Mouse (Mus musculus) heart, embryonic 13.5 days (tissue): ENCODE data around the gene Atp8b5. TPM values are rescaled to one million over a fixed set of nuclear protein-coding genes. Genes with fewer than 3 reads are reported as not detected.

Experiments
- ATAC-seq: fragments of 200-750 bp; cut with Nextera tagmentation; 2 replicates; pipeline ENCODE4 v1.8.0; 2017; ENCODE audit warnings: moderate TSS enrichment; ENCODE audit not compliant: insufficient number of reproducible peaks, low FRiP score, low TSS enrichment; ENCODE audit errors: extremely low read depth
- H3K27ac ChIP-seq: fragments of 300-500 bp; sonication (generic); replicated peaks from 2 replicates; pipeline ENCODE4 v1.5.1; 2015; ENCODE audit warnings: moderate library complexity, mild to moderate bottlenecking, inconsistent platforms
- H3K27me3 ChIP-seq: fragments of 300-500 bp; sonication (generic); replicated peaks from 2 replicates; pipeline ENCODE4 v1.6.1; 2015; ENCODE audit warnings: mild to moderate bottlenecking, inconsistent platforms
- H3K36me3 ChIP-seq: fragments of 300-500 bp; sonication (generic); 2 replicates; pipeline ENCODE4 v1.6.1; 2015; ENCODE audit warnings: mild to moderate bottlenecking, inconsistent platforms
- H3K4me1 ChIP-seq: fragments of 300-500 bp; sonication (generic); 2 replicates; pipeline ENCODE4 v1.6.1; 2015; ENCODE audit warnings: inconsistent platforms
- H3K4me2 ChIP-seq: fragments of 300-500 bp; sonication (generic); 2 replicates; pipeline ENCODE4 v1.6.1; 2015; ENCODE audit warnings: inconsistent platforms, mild to moderate bottlenecking, moderate library complexity
- H3K4me3 ChIP-seq: fragments of 300-500 bp; sonication (generic); 2 replicates; pipeline ENCODE4 v1.5.1; 2015; ENCODE audit warnings: moderate library complexity, mild to moderate bottlenecking, inconsistent platforms
- H3K9ac ChIP-seq: fragments of 300-500 bp; sonication (generic); 2 replicates; pipeline ENCODE4 v1.6.1; 2015; ENCODE audit warnings: inconsistent platforms, mild to moderate bottlenecking, moderate library complexity
- H3K9me3 ChIP-seq: fragments of 300-500 bp; sonication (generic); 2 replicates; pipeline ENCODE4 v1.6.1; 2016; ENCODE audit warnings: inconsistent platforms
- WGBS: fragments of 180-500 bp; shearing (Covaris S2); methylation state at CpG from one replicate; pipeline ENCODE4 v1.1.7; 2015; ENCODE audit warnings: mixed read lengths; 5-methylcytosine and 5-hydroxymethylcytosine counted together
- polyA plus RNA-seq: library from polyadenylated mRNA; unstranded; fragments of >200 nt; fragmentation: Nextera tagmentation; extraction: Ambion mirVana; gene quantifications from 2 replicates; pipeline ENCODE4 v1.2.1, GENCODE M21; 2015

Atp8b5 gene
- polyA plus RNA-seq, 1 experiment from 2014 or later, result 0.08 TPM

- 80% methylated on average over 14 of the region's 14 CpGs for WGBS
- Histone ChIP-seq H3K4me3 (no peak overlapping the region), H3K4me2 (no peak overlapping the region), H3K9ac (no peak overlapping the region), H3K36me3 (no peaks in the 10 kb centered on the region), H3K4me1 (no peaks in the 10 kb centered on the region), H3K27me3 (no peaks in the 10 kb centered on the region), H3K27ac (no peak overlapping the region), H3K9me3 (no peaks in the 10 kb centered on the region)
- no peak for ATAC-seq
These were observed 55.4 kb downstream of the Atp8b5 start for GRCm38 (mm10) chr4:43322336-43322735.

DNA sequence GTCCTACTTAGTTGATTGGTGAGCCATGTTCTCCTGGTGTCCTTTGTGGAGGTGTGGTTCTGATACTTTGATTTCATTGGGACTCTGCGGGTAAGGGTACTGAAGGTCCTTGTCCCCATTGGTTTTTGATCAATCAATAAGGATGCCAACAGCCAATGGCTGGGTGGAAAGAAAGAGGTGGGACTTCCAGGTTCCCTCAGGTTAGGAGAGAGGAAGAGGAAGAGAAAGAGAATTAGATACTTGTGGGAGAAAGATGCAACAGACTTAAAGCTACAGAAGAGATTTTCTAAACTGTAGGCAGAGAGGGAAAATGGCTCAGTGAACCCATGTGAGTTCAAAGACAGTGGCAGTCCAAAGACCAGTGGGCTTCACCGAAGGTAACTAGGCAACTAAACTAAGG is 60.2 kb downstream of the Atp8b5 start:
- Histone ChIP-seq H3K4me3 (no peak overlapping the region), H3K9ac (no peak overlapping the region), H3K4me2 (no peak overlapping the region), H3K4me1 (no peaks in the 10 kb centered on the region), H3K36me3 (no peaks in the 10 kb centered on the region), H3K27ac (no peak overlapping the region), H3K27me3 (no peaks in the 10 kb centered on the region), H3K9me3 (no peaks in the 10 kb centered on the region)
- ATAC-seq, result no peak
- WGBS, result 84% methylated on average over 2 of the region's 2 CpGs

GRCm38 (mm10) chr4:43334771-43335170 is 67.8 kb downstream of the Atp8b5 start:
- WGBS, result 57% methylated on average over 2 of the region's 2 CpGs
- no peak for ATAC-seq
- no peaks in the 10 kb centered on the region for H3K27me3 ChIP-seq
- H3K4me3 ChIP-seq, result no peak overlapping the region
- no peak overlapping the region for H3K27ac ChIP-seq
- H3K4me2 ChIP-seq, result no peak overlapping the region
- no peaks in the 10 kb centered on the region for H3K36me3 ChIP-seq
- H3K9ac ChIP-seq, result no peak overlapping the region
- H3K4me1 ChIP-seq, result no peaks in the 10 kb centered on the region
- peaks cover 10% of the 10 kb centered on the region for H3K9me3 ChIP-seq

GRCm38 (mm10) chr4:43336176-43336575 is 69.2 kb downstream of the Atp8b5 start:
- H3K27me3 ChIP-seq, result no peaks in the 10 kb centered on the region
- no peak overlapping the region for H3K9ac ChIP-seq
- no peaks in the 10 kb centered on the region for H3K4me1 ChIP-seq
- H3K9me3 ChIP-seq, result peaks cover 10% of the 10 kb centered on the region
- no peaks in the 10 kb centered on the region for H3K36me3 ChIP-seq
- H3K27ac ChIP-seq, result no peak overlapping the region
- H3K4me2 ChIP-seq, result no peak overlapping the region
- no peak for ATAC-seq
- H3K4me3 ChIP-seq, result no peak overlapping the region

- Histone ChIP-seq H3K4me1 (no peaks in the 10 kb centered on the region), H3K36me3 (no peaks in the 10 kb centered on the region), H3K9me3 (peaks cover 10% of the 10 kb centered on the region), H3K27me3 (no peaks in the 10 kb centered on the region), H3K4me2 (no peak overlapping the region), H3K9ac (no peak overlapping the region), H3K4me3 (no peak overlapping the region), H3K27ac (no peak overlapping the region)
- 82% methylated on average over 4 of the region's 4 CpGs for WGBS
- no peak for ATAC-seq
These were observed 73.3 kb downstream of the Atp8b5 start for GRCm38 (mm10) chr4:43340096-43340804.

- no peak overlapping the region for H3K4me3 ChIP-seq
- H3K4me1 ChIP-seq, result no peaks in the 10 kb centered on the region
- ATAC-seq, result no peak
- peaks cover 5% of the 10 kb centered on the region for H3K9me3 ChIP-seq
- no peaks in the 10 kb centered on the region for H3K36me3 ChIP-seq
- no peak overlapping the region for H3K4me2 ChIP-seq
- H3K27me3 ChIP-seq, result no peaks in the 10 kb centered on the region
- H3K9ac ChIP-seq, result no peak overlapping the region
- H3K27ac ChIP-seq, result no peak overlapping the region
- 75% methylated on average over 7 of the region's 7 CpGs for WGBS
These were observed 74.4 kb downstream of the Atp8b5 start for GRCm38 (mm10) chr4:43341276-43341891.

GRCm38 (mm10) chr4:43342443-43342842 is 75.5 kb downstream of the Atp8b5 start:
- no peak overlapping the region for H3K4me3 ChIP-seq
- no peak for ATAC-seq
- H3K9me3 ChIP-seq, result no peaks in the 10 kb centered on the region
- no peak overlapping the region for H3K4me2 ChIP-seq
- H3K4me1 ChIP-seq, result no peaks in the 10 kb centered on the region
- no peaks in the 10 kb centered on the region for H3K27me3 ChIP-seq
- H3K36me3 ChIP-seq, result no peaks in the 10 kb centered on the region
- H3K9ac ChIP-seq, result no peak overlapping the region
- H3K27ac ChIP-seq, result no peak overlapping the region
- 82% methylated on average over 10 of the region's 10 CpGs for WGBS

GRCm38 (mm10) chr4:43344932-43345331 is 78.0 kb downstream of the Atp8b5 start:
- Histone ChIP-seq H3K9me3 (no peaks in the 10 kb centered on the region), H3K9ac (no peak overlapping the region), H3K4me1 (no peaks in the 10 kb centered on the region), H3K4me2 (no peak overlapping the region), H3K36me3 (no peaks in the 10 kb centered on the region), H3K27me3 (no peaks in the 10 kb centered on the region), H3K4me3 (no peak overlapping the region), H3K27ac (no peak overlapping the region)
- 82% methylated on average over 2 of the region's 2 CpGs for WGBS
- ATAC-seq, result no peak

DNA sequence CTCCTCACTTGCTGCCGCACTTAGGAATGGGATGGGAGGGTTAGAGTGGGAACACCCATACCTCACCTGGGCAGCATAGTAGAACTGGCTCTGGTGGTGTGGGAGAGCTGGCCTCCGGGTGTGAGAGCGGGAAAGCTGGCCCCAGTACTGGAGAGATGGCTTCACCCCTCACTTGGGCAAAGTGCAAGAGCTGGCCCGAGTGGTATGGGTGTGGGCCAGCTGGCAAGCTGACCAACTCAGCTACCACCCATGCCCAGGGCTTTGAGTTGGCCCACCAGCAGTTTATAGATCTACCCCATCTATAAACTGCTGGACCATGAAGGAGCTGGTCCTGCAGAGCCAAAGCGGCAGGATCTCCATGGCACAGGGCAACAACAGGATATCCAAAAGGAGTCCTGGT is 82.2 kb downstream of the Atp8b5 start:
- no peak overlapping the region for H3K4me3 ChIP-seq
- H3K9me3 ChIP-seq, result no peaks in the 10 kb centered on the region
- no peak for ATAC-seq
- H3K36me3 ChIP-seq, result no peaks in the 10 kb centered on the region
- no peak overlapping the region for H3K4me2 ChIP-seq
- H3K9ac ChIP-seq, result no peak overlapping the region
- WGBS, result 89% methylated on average over 5 of the region's 5 CpGs
- no peaks in the 10 kb centered on the region for H3K27me3 ChIP-seq
- no peaks in the 10 kb centered on the region for H3K4me1 ChIP-seq
- H3K27ac ChIP-seq, result no peak overlapping the region

- no peaks in the 10 kb centered on the region for H3K4me1 ChIP-seq
- H3K4me3 ChIP-seq, result no peak overlapping the region
- no peak overlapping the region for H3K9ac ChIP-seq
- H3K9me3 ChIP-seq, result no peaks in the 10 kb centered on the region
- no peaks in the 10 kb centered on the region for H3K36me3 ChIP-seq
- H3K27me3 ChIP-seq, result no peaks in the 10 kb centered on the region
- no peak for ATAC-seq
- no peak overlapping the region for H3K27ac ChIP-seq
- 64% methylated on average over 6 of the region's 6 CpGs for WGBS
- H3K4me2 ChIP-seq, result no peak overlapping the region
These were observed 83.1 kb downstream of the Atp8b5 start for GRCm38 (mm10) chr4:43350038-43350560.

DNA sequence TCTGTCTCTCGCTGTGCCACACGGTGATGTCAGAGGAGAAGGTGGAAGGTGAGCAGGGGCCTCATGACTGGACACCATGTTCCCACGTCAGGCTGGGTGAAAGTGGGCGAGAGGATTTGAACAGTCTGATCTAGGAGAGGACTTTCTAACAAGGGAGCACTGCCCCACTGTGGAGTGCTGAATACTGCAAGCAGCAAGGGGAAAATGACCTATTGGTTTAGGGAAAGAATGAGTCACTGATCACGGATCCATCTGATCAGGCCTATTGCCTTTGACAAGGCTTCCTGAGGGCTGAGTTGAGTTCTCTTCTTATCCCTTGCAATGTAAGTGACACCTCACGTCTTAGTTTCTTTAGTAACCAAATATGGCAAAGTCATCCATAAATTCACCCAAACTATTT is 86.7 kb downstream of the Atp8b5 start:
- Histone ChIP-seq H3K27me3 (no peaks in the 10 kb centered on the region), H3K4me1 (no peaks in the 10 kb centered on the region), H3K4me3 (no peak overlapping the region), H3K9me3 (no peaks in the 10 kb centered on the region), H3K9ac (no peak overlapping the region), H3K4me2 (no peak overlapping the region), H3K36me3 (no peaks in the 10 kb centered on the region), H3K27ac (no peak overlapping the region)
- WGBS, result 75% methylated on average over 6 of the region's 6 CpGs
- ATAC-seq, result no peak
